In genomic region chr7:121935906-121936794, GRCm38 (mm10) we compare ENCODE assay signal across 10 mouse cellular contexts. TPM values are rescaled to one million over a fixed set of nuclear protein-coding genes. Genes with fewer than 3 reads are reported as not detected.
A peak's percentile ranks its signal among the peaks of the same experiment; 100 is the strongest.
DNase-seq lines count a peak whose midpoint lies in the region; TF ChIP-seq lines count a peak whose summit lies in the region.
"Had no signal": no experiment of that assay in that cellular context is flagged by ENCODE, and none has a peak within 500 bp of the region (broad histone marks: within the 10 kb centered on the region; RNA-seq: fewer than 3 reads in every experiment).

No protein-coding gene starts in this region.

- H3K79me2 ChIP-seq in heart, adult 2 months (replicated peaks; ENCODE audit: control insufficient read depth, insufficient read depth, low read length): no peaks in the 10 kb centered on the region

- TF ChIP-seq POLR2A in heart, adult 2 months (IDR thresholded peaks at IDR 0.05; ENCODE audit: insufficient read depth, low read depth, low read length): 0 out of 2 replicates have a peak, but pooled peaks have one; percentile 28

- no peaks in the 10 kb centered on the region for H3K27me3 ChIP-seq in heart, adult 2 months (ENCODE audit: control insufficient read depth, insufficient read depth, low read length)

- intact Hi-C loops in gastrocnemius, adult 2 months (cut with DNase I): no loop called here
- intact Hi-C loops in heart, adult 2 months (cut with DNase I): no loop called here
- intact Hi-C loops in left cerebral cortex, postnatal 4 days (cut with DNase I): no loop called here

- H3K9ac ChIP-seq in heart, adult 2 months (ENCODE audit: low read depth, low read length): no peak overlapping the region

- WGBS in heart, adult 2 months: 63% methylated on average over 12 of the region's 12 CpGs

- H3K4me3 ChIP-seq in gastrocnemius, adult 2 months: no peak overlapping the region; the same call in 1 of the 2 replicates
- no peak overlapping the region for H3K4me3 ChIP-seq in heart, adult 2 months
- H3K4me3 ChIP-seq: left cerebral cortex, adult 2 months; myocyte had no signal

- TF ChIP-seq CTCF in gastrocnemius, adult 2 months (IDR thresholded peaks at IDR 0.05): no peak
- no peak for TF ChIP-seq CTCF in heart, adult 2 months (IDR thresholded peaks at IDR 0.05)

- H3K27ac ChIP-seq in gastrocnemius, adult 2 months: peak overlapping the region; percentile 77
- H3K27ac ChIP-seq in heart, adult 2 months: peak overlapping the region; percentile 71; the same call in 1 of the 2 replicates
- H3K27ac ChIP-seq: left cerebral cortex, adult 2 months had no signal

- peak; percentile 41 for DNase-seq in gastrocnemius, adult 2 months
- no peak for DNase-seq in gastrocnemius, postnatal 4 days (ENCODE audit: low spot score in 2 of 2)
- peak; percentile 59 for DNase-seq in cerebellum, adult 9-11 months
- peak; percentile 33 to 55 for DNase-seq in heart, adult 2 months
- peak; percentile 74 for DNase-seq in kidney, adult 9 months
- no peak for DNase-seq in left cerebral cortex, postnatal 4 days
- no peak for DNase-seq in layer of hippocampus, adult 11-12 months (ENCODE audit: low spot score)
- no peak for DNase-seq in frontal cortex, postnatal 10 days (ENCODE audit: low spot score in 2 of 2)

- no peaks in the 10 kb centered on the region for H3K36me3 ChIP-seq in heart, adult 2 months (ENCODE audit: control insufficient read depth, insufficient read depth, low read length)

- 0 out of 2 replicates have a peak, but pooled peaks have one; percentile 25 for TF ChIP-seq EP300 in heart, adult 2 months (IDR thresholded peaks at IDR 0.05; ENCODE audit: insufficient read depth, low read depth, low read length)

- no peaks in the 10 kb centered on the region for H3K4me1 ChIP-seq in heart, adult 2 months (ENCODE audit: control insufficient read depth, insufficient read depth, low read length)

RNA-seq across cellular contexts. Expression of gene Cog7, which starts 45.4 kb away (rescaled TPM):
- 10 to 100 TPM; 10.5 to 13.9 TPM for total RNA-seq in gastrocnemius, adult 2 months (2021)
- total RNA-seq in gastrocnemius, postnatal 4 days (2021): 10 to 100 TPM; 12.2 to 14.0 TPM
- 10 to 100 TPM; 17.0 to 19.5 TPM for total RNA-seq in heart, adult 2 months (2021)
- 16.7 and 20.0 TPM in 2 replicates for polyA plus RNA-seq in heart, adult 2 months (2012; rRNA removed)
- total RNA-seq in left cerebral cortex, postnatal 4 days (2021): 10 to 100 TPM; 24.5 to 26.2 TPM

Comparison
In these comparisons a context has a peak if more than half of its experiments do, and no peak if none do; other contexts are left out.
1. DNase-seq: peak in gastrocnemius, adult 2 months (single experiment), cerebellum, adult 9-11 months (single experiment), heart, adult 2 months (2 of 2) and kidney, adult 9 months (single experiment); none in gastrocnemius, postnatal 4 days (0 of 2), left cerebral cortex, postnatal 4 days (single experiment), layer of hippocampus, adult 11-12 months (single experiment) and frontal cortex, postnatal 10 days (0 of 2).